ENCODE assay signal across 14 mouse cellular contexts in the genomic region with DNA sequence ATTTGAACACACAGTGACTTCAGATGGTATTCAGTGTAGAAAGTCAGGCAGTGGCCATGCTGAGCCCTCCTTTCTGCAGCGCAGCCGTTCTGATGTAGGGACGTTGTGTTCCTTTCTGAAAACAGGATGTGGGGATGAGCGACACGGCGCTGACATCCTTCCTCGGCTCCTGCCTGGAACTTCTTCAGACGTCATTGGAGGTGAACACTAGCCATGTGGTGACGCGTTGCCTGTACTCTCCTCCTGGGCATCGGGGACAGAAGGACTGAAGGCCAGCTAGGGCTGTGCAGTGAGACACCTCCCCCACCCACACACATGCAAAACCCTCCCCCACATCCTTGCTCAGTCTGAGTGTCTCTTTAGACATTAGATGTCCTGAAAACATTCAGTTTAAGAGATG. TPM values are rescaled to one million over a fixed set of nuclear protein-coding genes. Genes with fewer than 3 reads are reported as not detected.
DNase-seq lines count a peak whose midpoint lies in the region; ATAC-seq lines count a peak whose summit lies in the region.
"Had no signal": no experiment of that assay in that cellular context is flagged by ENCODE, and none has a peak within 500 bp of the region (broad histone marks: within the 10 kb centered on the region; RNA-seq: fewer than 3 reads in every experiment).

No protein-coding gene starts in this region.

- intact Hi-C loops in gastrocnemius, postnatal 36 days (cut with DNase I) = no loop called here

- 78% methylated on average over 11 of the region's 11 CpGs for WGBS in liver, embryonic 11.5 days

- H3K9me3 ChIP-seq in liver, embryonic 11.5 days (ENCODE audit: control insufficient read depth, low read length) = no peaks in the 10 kb centered on the region
- H3K9me3 ChIP-seq: forebrain, embryonic 10.5 days; limb, embryonic 15.5 days had no signal

- no peaks in the 10 kb centered on the region for H3K4me1 ChIP-seq in liver, embryonic 11.5 days (replicated peaks; ENCODE audit: control insufficient read depth, insufficient read depth, low read length)
- H3K4me1 ChIP-seq: forebrain, embryonic 10.5 days; limb, embryonic 15.5 days had no signal

- ATAC-seq in liver, embryonic 11.5 days (replicated peaks; ENCODE audit: low FRiP score) = 0 out of 2 replicates have a peak, but pooled peaks have one; percentile 23
- peak; percentile 24 for ATAC-seq in megakaryocyte progenitor cell, adult 5-6 weeks (replicated peaks; ENCODE audit: poor library complexity)

- peak; percentile 63 for DNase-seq in adrenal gland, adult 8-10 months
- DNase-seq in adrenal gland, adult 18-20 months (ENCODE audit: low spot score in 2 of 2) = no peak
- DNase-seq in liver, embryonic 11.5 days (ENCODE audit: low spot score) = no peak
- DNase-seq in liver = no peak
- peak; percentile 35 to 81 for DNase-seq in kidney, postnatal 25 days
- DNase-seq in ovary, postnatal 36 days (ENCODE audit: low spot score) = no peak
- DNase-seq in gastrocnemius, postnatal 36 days = no peak
- DNase-seq: cerebellum, adult 8-10 months; midbrain, embryonic 14.5 days; thymus, postnatal 25 days had no signal

- H3K36me3 ChIP-seq in liver, embryonic 11.5 days (ENCODE audit: control insufficient read depth, insufficient read depth, low read length) = peaks cover 38% of the 10 kb centered on the region

- H3K27me3 ChIP-seq in liver, embryonic 11.5 days (replicated peaks; ENCODE audit: control insufficient read depth, insufficient read depth, low read length) = no peaks in the 10 kb centered on the region
- H3K27me3 ChIP-seq: limb, embryonic 15.5 days had no signal

- H3K27ac ChIP-seq in liver, embryonic 11.5 days (ENCODE audit: low read depth, low read length) = no peak overlapping the region
- H3K27ac ChIP-seq: forebrain, embryonic 10.5 days; limb, embryonic 15.5 days; stomach, postnatal 0 days had no signal

- H3K4me2 ChIP-seq in liver, embryonic 11.5 days = no peak overlapping the region
- H3K4me2 ChIP-seq: limb, embryonic 15.5 days had no signal

- H3K4me3 ChIP-seq in liver, embryonic 11.5 days (ENCODE audit: low read depth, low read length) = no peak overlapping the region
- H3K4me3 ChIP-seq: forebrain, embryonic 10.5 days; limb, embryonic 15.5 days had no signal

- no peak overlapping the region for H3K9ac ChIP-seq in liver, embryonic 11.5 days (ENCODE audit: low read depth, low read length)
- H3K9ac ChIP-seq: limb, embryonic 15.5 days had no signal

RNA-seq across cellular contexts. Expression of gene Iars2, which starts 52.2 kb away (rescaled TPM):
- total RNA-seq in adrenal gland, adult 8-10 months (2022) = 100 to 1,000 TPM in 1 of 4 experiments, 10 to 100 TPM in 3; 83.5 to 101 (median 93.1) TPM
- 10 to 100 TPM; 80.4 to 92.5 TPM for total RNA-seq in adrenal gland, adult 18-20 months (2021)
- 41.0 and 49.6 TPM in 2 replicates for polyA plus RNA-seq in liver, embryonic 11.5 days (2014; fragmentation: Nextera tagmentation; extraction: Ambion mirVana)
- total RNA-seq in megakaryocyte progenitor cell, adult 5-6 weeks (2015) = 48.1 and 63.6 TPM in 2 replicates
- 42.8 and 46.3 TPM in 2 replicates for total RNA-seq in megakaryocyte progenitor cell, adult 5-6 weeks (2017)
- 10 to 100 TPM; 36.6 to 38.9 TPM for total RNA-seq in gastrocnemius, postnatal 36 days (2021)

RNA-seq across cellular contexts. Expression of gene Bpnt1, which starts 54.9 kb away (rescaled TPM):
- 100 to 1,000 TPM in 2 of 4 experiments, 10 to 100 TPM in 2; 85.5 to 138 (median 102) TPM for total RNA-seq in adrenal gland, adult 8-10 months (2022)
- total RNA-seq in adrenal gland, adult 18-20 months (2021) = 100 to 1,000 TPM; 116 to 119 TPM
- polyA plus RNA-seq in liver, embryonic 11.5 days (2014; fragmentation: Nextera tagmentation; extraction: Ambion mirVana) = 28.4 and 29.4 TPM in 2 replicates
- 7.7 and 7.9 TPM in 2 replicates for total RNA-seq in megakaryocyte progenitor cell, adult 5-6 weeks (2015)
- total RNA-seq in megakaryocyte progenitor cell, adult 5-6 weeks (2017) = 23.6 and 25.2 TPM in 2 replicates
- 10 to 100 TPM; 13.2 to 15.0 TPM for total RNA-seq in gastrocnemius, postnatal 36 days (2021)

Comparison
In these comparisons a context has a peak if more than half of its experiments do, and no peak if none do; other contexts are left out.
1. DNase-seq: peak in adrenal gland, adult 8-10 months (single experiment) and kidney, postnatal 25 days (2 of 2); none in adrenal gland, adult 18-20 months (0 of 2), liver, embryonic 11.5 days (single experiment), liver (single experiment), ovary, postnatal 36 days (single experiment) and gastrocnemius, postnatal 36 days (0 of 2).